Mouse (Mus musculus): ENCODE measurements at regions not wholly inside any gene's neighbourhood (a gene's known extent, or its start where the extent isn't known, plus 50 kb on each side); places are given as distances from the start of the nearest gene placed in this dataset.

DNA sequence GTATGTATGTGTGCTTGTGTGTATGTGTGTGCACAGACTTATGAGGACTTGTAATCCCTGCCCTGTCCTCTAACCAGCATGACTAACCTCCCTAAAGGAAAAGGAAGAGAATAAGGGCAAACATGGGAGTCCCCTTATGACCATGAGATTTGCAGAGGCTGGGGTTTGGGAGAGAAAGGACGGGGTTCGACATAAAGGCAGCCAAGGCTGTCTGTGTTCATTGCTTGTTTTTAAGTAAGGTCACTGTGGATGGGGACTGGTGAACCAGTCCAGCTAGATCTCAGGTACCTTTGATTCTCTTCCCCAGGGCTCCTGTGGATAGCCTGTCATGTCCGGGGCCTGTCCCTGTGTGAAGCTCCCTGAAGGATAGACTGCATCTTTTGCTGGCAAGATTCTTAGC, 55.6 kb downstream of the Irf2bp2 start:
- DNase-seq (ENCODE audit: low read depth, low spot score), result no peak

- DNase-seq (ENCODE audit: low read depth, low spot score), result no peak
These were observed 56.7 kb downstream of the Irf2bp2 start for GRCm38 (mm10) chr8:126536928-126537618.

DNA sequence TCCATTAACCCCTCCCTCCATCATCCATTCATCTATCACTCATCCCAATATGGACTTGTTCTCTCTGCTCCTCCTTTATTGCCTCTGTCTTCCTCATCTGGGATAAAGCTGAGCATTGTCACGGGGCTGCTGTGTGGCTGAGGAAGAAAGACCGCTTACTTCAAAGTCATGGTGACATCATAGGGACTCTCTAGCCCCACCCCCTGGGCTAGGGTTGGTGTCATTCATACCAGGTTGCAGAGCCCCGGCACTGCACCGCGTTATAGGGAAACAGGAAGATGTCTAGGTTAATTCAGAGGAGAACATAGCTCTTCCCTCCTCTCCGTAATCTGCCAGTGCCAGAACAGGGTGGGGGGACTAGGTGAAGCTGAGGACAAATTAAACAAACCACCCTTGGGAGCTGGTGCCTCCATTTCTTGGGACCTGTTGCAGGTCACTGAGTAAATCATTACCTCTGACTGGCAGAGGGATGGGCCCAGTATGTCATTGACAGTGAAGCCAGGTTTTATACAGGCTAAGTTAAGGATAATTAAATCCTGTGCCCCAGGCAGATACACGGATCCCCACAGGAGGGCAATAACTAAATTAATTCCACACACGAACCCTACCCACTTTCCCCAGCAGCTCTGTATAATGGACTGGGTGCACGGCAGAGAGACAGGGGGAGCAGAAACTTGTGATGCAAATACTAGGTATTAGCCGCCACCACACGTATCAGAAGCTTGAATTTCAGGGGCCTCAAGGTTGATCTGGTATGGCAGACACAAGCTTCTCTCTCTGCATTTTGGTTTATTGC, 57.5 kb downstream of the Irf2bp2 start:
- no peak for DNase-seq (ENCODE audit: low read depth, low spot score)

GRCm38 (mm10) chr8:126532284-126532974, 57.6 kb upstream of the Tarbp1 start:
- peak; percentile 43 for DNase-seq (ENCODE audit: low read depth, low spot score)

GRCm38 (mm10) chr8:126531459-126531858, 56.6 kb upstream of the Tarbp1 start:
- DNase-seq (ENCODE audit: low read depth, low spot score), result no peak

GRCm38 (mm10) chr8:126529409-126529808, 54.5 kb upstream of the Tarbp1 start:
- DNase-seq (ENCODE audit: low read depth, low spot score), result no peak

- DNase-seq (ENCODE audit: low read depth, low spot score), result no peak
These were observed 53.7 kb upstream of the Tarbp1 start for GRCm38 (mm10) chr8:126528434-126529080.

GRCm38 (mm10) chr8:126526864-126527571, 52.2 kb upstream of the Tarbp1 start:
- DNase-seq (ENCODE audit: low read depth, low spot score), result no peak

DNA sequence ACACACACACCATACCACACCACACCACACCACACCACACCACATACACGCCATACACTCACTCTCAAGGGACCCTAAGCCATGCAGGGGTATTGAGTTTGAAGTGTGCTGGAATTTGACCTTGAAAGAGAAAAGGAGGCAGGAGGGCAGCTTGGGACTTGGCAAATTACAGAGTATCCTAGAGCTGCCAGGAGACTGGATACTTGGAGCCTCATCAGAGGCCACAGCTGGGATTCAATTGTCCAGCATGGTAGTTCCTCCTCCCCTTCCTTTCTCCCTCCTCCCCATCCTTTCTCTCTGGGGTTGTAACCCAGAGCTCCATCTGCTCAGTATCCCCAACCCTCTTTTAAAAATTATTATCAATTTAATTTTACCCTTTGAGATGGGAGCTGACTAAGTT, 50.7 kb upstream of the Tarbp1 start:
- no peak for DNase-seq (ENCODE audit: low read depth, low spot score)
